Mouse (Mus musculus): ENCODE data around the gene Dennd2d. TPM values are rescaled to one million over a fixed set of nuclear protein-coding genes. Genes with fewer than 3 reads are reported as not detected.

The Dennd2d gene
- under 1 TPM; 0.39 to 0.49 TPM for total RNA-seq (2021)

GRCm38 (mm10) chr3:106482281-106483081 lies at the start of gene Dennd2d:
TSS of gene Dennd2d (plus strand) at chr3:106482405.
- peak; percentile 23 to 32 for DNase-seq
- intact Hi-C loops (cut with DNase I), result no loop called here

DNA sequence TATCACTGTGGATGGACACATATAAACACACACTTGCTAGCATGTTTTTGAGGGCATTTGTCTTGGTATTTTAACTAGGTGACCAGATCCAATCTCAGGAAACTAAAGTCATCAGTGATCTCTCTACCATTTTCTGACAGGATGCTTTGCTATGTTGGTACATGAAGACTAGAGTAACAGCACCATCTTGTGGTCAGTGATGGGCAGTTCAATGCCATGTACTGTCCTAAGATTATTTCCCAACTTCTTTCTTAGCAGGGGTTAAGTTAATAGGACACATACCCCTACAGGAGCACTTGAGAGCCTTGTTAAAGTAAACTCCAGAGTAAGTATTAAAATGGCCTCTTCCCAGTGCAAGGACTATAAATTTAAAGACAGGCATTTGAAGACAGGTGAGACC lies 33.6 kb upstream of the Dennd2d start:
- peak in 1 of 2 experiments; percentile 12 for DNase-seq
- intact Hi-C loops (cut with DNase I), result loop anchor here (1.0 kb wide), 1 partner anchor 455 kb away; no protein-coding TSS in a partner anchor

- DNase-seq, result no peak
- intact Hi-C loops (cut with DNase I), result loop anchor here (1.0 kb wide), 1 partner anchor 456 kb away; no protein-coding TSS in a partner anchor
These were observed 33.2 kb upstream of the Dennd2d start for GRCm38 (mm10) chr3:106448995-106449394.

DNA sequence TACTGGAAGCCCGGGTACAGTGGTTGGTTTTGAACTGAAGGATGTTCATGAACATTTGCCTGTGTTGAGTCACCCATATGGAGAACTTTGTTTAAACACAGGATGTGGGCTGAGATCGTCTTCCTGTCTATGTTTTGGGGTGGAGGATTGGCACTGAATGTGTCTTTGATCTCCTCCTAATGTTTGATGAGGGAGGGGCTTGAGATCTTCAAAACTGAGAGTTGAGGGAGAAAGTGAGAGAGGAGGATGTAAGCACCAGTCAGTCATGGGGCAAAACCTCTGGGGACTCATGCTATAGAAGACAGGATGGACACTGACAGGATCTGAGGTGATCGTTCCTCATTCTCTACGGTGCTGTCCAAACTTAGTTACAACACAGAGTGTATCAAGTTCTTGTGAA lies 32.6 kb upstream of the Dennd2d start:
- no peak for DNase-seq
- intact Hi-C loops (cut with DNase I), result no loop called here

DNA sequence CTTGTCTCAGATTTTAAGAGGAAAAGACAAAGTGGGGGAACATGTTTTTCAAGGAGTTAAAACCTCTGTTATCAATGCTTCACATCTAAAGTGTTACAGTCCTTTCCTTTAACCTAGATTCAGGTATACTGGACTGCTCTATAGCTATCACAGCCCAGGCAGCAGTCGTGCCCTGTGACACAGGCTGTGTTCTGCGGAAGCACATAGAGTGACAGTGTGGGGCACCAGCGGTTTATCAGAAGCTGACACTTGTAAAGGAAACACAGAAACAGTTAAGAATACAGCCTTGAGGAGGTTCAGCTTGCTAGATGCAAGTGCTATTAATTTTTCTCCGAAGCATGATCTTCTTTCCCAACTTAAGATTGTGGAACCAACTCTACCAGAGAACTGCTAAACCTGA lies 29.6 kb upstream of the Dennd2d start:
- intact Hi-C loops (cut with DNase I), result no loop called here

DNA sequence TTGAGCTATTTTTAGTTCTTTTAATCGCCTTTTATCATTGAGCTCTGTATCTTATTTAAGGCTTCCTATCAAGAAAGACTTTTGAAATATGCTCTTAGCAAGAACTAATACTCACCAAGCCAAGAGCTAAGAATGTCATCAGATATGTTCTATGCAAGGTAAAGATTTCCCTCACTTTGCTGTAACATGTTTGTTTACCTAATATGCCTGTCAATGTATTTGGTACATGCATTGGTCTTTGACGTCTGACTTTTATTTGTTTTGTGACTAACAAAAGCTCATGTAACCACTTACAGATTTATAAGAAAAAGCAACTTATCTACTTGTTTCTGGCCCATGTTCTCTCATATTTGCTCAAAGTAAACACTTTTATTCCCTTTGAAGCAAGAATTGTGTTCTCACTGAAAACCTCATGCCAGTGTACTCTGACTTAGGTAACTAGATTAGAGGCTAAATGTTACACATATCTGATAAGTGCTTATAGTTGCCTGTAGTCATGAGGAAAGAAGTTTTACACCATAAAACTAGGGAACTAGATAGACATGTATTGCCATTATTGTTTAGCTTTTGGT lies 24.8 kb upstream of the Dennd2d start:
- intact Hi-C loops (cut with DNase I), result no loop called here
- no peak for DNase-seq

More for the DNA sequence above, 29.6 kb upstream of the Dennd2d start:
- DNase-seq, result no peak

GRCm38 (mm10) chr3:106462059-106462470 lies 20.1 kb upstream of the Dennd2d start:
- intact Hi-C loops (cut with DNase I), result no loop called here
- no peak for DNase-seq

- DNase-seq, result no peak
- intact Hi-C loops (cut with DNase I), result no loop called here
These were observed 19.7 kb upstream of the Dennd2d start for GRCm38 (mm10) chr3:106462493-106462892.

DNA sequence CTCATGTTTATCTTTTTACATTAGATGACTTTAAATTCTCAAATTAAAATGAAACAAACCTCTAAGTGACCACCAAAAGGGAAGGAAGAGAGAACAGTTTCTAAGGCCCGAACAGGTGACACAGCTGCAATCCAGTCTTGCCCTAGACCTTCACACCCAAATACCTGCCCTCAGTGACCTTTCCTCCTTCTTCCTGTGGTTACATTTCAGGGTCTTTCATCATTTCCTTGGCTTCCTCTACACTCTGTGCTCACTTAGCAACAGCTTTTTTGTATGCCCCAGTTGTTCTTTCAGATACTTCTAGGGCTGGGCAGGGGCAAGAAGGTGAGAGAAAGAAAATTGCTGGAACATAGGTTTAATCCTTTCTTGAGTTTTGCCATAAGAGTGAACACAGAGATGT lies 17.5 kb upstream of the Dennd2d start:
- intact Hi-C loops (cut with DNase I), result no loop called here
- DNase-seq, result no peak

- DNase-seq, result no peak
- intact Hi-C loops (cut with DNase I), result no loop called here
These were observed 8.0 kb upstream of the Dennd2d start for GRCm38 (mm10) chr3:106474210-106474609.

DNA sequence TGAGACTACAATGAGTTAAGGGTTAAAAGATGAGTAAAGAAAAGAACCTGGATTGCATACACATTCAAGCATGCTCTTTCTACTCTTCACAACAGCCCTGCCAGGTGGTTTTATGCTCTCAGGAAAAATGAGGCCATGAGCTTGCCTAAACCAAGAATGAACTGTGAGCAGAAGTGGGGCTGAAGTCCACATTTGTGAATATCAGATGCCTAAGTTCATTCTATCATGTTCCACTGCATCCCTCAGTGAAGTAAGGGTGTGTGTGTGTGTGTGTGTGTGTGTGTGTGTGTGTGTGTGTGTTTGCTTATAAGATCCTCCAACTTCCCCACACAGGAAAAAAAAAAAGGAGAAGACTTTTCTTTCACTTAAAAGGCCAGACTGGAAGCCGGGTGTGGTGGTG lies 5.3 kb upstream of the Dennd2d start:
- DNase-seq, result no peak
- intact Hi-C loops (cut with DNase I), result no loop called here

DNA sequence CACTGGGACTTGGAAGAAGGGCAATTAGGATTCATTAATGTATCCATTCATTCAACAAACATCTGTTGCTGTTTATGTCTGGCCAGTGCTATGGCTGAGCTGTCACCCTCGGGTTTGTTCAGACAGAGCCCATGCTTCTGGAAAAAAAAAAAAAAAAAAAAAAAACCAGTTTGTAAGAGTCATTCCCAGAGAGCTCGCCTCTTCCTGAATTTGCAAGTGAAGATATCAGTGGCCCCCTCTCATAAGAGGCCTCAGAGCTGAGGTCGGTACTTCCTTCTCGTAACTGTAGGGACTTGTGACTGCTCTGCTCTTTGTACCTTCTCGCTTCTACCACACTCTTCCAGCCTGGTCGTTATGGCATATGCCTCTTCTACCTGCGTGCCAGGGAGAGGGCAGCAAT lies 1.1 kb downstream of the Dennd2d start:
- intact Hi-C loops (cut with DNase I), result no loop called here
- no peak for DNase-seq

DNA sequence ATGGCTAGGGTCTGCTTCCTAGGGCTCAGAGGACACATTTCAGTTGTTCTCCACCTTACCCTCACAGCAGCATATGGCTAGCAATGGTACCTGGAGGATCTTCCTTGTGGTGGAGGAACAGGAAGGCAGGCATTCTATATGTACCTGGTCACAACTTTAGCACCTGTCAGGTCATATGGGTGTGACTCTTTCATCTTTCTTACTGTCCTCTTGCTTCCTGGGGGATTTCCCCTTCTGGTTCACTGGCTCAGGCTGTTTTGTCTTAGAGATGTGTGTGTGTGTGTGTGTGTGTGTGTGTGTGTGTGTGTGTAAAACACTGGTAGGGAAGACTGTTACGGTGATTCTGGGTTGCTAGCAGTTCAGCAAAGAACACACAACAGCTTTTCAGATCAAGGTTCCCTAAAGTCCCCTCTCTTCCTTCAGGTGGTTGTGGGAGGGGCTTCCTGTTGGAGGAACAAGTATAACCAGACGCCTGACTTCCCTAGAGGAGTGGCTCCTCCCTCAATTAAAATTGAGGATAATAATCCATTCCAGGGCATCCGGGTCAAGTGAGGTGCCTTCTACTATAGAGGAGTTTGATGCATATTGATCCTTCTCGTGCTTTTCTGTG lies 1.7 kb downstream of the Dennd2d start:
- no peak for DNase-seq
- intact Hi-C loops (cut with DNase I), result no loop called here

GRCm38 (mm10) chr3:106484861-106485260 lies 2.7 kb downstream of the Dennd2d start:
- intact Hi-C loops (cut with DNase I), result no loop called here
- DNase-seq, result no peak

DNA sequence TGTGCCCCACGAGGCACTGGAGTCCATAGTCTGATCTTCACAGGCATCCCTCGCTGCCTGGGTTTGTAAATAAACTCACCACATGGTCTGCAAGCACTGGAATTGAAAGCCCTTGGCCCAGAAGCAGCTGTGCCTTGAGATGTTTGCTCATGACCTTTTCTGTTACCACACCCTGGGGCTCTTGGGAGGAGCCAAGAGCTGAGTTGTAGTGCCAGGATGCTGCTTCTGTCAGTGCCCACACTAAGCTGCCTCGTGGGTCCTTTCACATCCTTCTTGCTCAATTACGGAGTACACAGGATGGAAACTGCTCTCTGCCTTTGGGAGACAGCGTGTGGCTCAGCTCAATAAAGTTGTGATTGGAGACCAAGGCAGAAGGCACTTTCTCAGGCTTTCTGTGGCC lies 3.6 kb downstream of the Dennd2d start:
- DNase-seq, result no peak
- intact Hi-C loops (cut with DNase I), result no loop called here

DNA sequence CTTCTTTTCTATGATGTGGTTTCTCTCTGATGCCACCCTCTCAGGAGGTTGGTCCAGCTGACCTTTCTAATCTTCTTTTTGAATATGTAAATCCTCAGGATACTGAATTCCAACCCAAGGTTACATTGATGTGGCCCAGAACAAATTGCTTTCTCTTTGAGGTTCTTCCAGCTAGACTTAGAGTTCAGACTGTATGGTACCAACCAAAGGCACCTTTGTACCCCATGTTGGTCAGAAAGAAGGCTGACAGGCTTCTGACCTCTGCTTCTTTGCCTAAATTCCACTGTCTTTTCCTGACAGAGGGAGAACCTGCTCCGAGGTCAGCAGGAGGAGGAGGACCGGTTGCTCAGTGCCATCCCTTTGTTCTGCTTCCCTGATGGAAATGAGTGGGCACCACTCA lies 5.3 kb downstream of the Dennd2d start:
- no peak for DNase-seq
- intact Hi-C loops (cut with DNase I), result no loop called here

- intact Hi-C loops (cut with DNase I), result no loop called here
- DNase-seq, result no peak
These were observed 8.0 kb downstream of the Dennd2d start for GRCm38 (mm10) chr3:106490239-106490638.

DNA sequence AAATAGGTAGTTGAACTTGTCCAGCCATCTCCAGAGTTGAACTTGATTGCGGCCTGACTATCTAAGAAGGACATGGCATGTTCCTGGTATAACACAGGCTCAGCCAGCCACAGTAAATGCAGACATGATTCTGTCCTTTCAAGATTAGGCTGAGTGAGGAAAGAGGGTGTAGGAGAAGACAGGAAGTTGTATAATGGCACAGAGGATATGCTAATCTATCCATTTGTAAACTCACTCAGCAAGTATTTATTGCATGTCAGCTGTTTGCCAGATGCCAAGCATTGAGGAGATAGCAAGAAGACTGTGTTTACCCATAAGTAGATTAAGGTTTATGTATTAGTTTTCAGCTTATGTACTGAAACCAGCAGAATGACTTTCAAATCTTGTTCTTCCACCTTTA lies 10.5 kb downstream of the Dennd2d start:
- intact Hi-C loops (cut with DNase I), result no loop called here
- no peak for DNase-seq

DNA sequence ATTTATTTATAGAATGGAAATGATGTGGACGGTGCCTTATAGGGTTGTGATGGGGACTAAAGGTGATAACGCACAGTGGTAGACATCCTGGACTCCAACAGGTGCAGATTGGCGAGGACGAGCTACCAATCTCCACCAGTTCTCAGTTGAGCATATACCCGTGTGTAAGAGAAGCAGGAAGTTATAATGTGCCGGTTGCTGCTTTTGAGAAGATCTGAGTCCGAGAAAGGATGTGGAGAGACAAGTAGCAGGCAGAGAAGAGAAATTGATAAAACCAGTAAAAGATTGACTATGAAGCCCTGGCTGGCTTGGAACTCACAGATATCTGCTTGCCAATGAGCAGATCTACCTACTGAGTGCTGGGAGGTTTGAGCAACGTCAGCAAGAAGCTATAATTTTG lies 11.0 kb downstream of the Dennd2d start:
- intact Hi-C loops (cut with DNase I), result no loop called here

DNA sequence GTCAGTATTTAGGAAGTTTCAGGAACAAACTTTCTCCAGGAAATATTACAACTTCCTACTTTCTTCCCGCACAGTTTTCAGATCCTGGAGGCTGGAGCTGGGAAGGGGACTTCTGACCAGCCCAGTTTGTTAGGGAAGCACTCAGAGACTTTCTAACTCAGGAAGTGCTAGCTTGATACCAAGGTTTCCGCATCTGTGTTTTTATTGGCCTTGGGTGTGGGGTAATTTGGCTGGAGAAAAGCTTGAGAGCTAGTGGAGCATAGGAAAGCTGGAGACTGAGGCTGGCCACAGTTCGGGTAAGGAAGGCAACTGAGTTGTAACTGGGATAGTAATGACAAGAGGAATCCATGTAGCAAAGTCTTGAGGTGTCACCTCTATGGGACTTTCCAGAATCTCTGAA lies 11.7 kb downstream of the Dennd2d start:
- intact Hi-C loops (cut with DNase I), result no loop called here
- no peak for DNase-seq

More for the DNA sequence above, 11.0 kb downstream of the Dennd2d start:
- no peak for DNase-seq

DNA sequence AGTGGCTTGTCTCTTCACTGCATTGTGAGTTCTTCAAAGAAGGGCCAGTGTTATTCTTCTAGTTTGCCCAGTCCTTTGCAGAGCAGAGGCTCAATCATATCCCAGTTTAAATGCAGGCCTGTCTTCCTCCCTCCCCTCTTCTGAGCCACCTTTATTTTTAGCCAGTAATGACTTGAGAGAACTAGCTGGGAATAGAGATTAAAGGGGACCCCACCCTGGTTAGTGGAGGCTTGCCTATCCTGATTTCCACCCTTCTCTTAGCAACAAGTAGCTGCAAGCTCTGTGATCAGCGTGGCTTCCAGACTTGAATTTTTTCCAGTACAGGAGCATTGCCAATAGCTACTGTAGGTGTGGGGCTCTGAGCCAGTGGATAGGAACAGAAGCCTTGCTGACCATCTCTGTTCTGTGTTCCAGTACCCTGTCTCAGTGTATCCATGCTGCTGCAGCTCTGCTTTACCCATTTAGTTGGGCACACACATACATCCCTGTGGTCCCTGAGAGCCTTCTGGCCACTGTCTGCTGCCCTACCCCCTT lies 12.3 kb downstream of the Dennd2d start:
- intact Hi-C loops (cut with DNase I), result no loop called here

More for the DNA sequence above, 12.3 kb downstream of the Dennd2d start:
- no peak for DNase-seq

All from heart, postnatal 36 days (tissue).